13 mouse cellular contexts compared by ENCODE assay signal in genomic region chr6:35313520-35313919, GRCm38 (mm10).
"Had no signal": no experiment of that assay in that cellular context is flagged by ENCODE, and none has a peak within 500 bp of the region (broad histone marks: within the 10 kb centered on the region; RNA-seq: fewer than 3 reads in every experiment).

No protein-coding gene starts in this region.

- DNase-seq: layer of hippocampus, postnatal 36 days; left cerebral cortex, postnatal 4 days; liver; liver, embryonic 13.5 days; liver, postnatal 0 days; lung, adult 18-20 months; lung, adult 2 months; lung, embryonic 14.5 days; lung, postnatal 10 days; lung, postnatal 14 days; lung, postnatal 36 days; lung, postnatal 4 days; midbrain, embryonic 14.5 days had no signal
